In genomic region chr11:36140411-36140810, GRCm38 (mm10) we compare ENCODE assay signal across 22 mouse cellular contexts.
DNase-seq lines count a peak whose midpoint lies in the region; ATAC-seq and TF ChIP-seq lines count a peak whose summit lies in the region.
"Had no signal": no experiment of that assay in that cellular context is flagged by ENCODE, and none has a peak within 500 bp of the region (broad histone marks: within the 10 kb centered on the region; RNA-seq: fewer than 3 reads in every experiment).

No protein-coding gene starts in this region.

- WGBS in hindbrain, embryonic 13.5 days, result 67% methylated on average over 10 of the region's 10 CpGs
- whole genome bisulfite sequencing in hindbrain, embryonic 14.5 days, result 69% methylated on average over 10 of the region's 10 CpGs

- peak; percentile 33; the same call in 1 of the 2 replicates for ATAC-seq in hindbrain, embryonic 13.5 days (ENCODE audit: low FRiP score)
- ATAC-seq in hindbrain, embryonic 14.5 days (ENCODE audit: low FRiP score), result no peak
- ATAC-seq in megakaryocyte, adult 5-6 weeks (ENCODE audit: poor library complexity, severe bottlenecking), result no peak
- ATAC-seq: forebrain, embryonic 15.5 days; Patski had no signal

- no peak for DNase-seq in hindbrain, embryonic 14.5 days (ENCODE audit: low spot score)
- peak; percentile 29 to 42 for DNase-seq in left cerebral cortex, adult 2 months (ENCODE audit: extremely low spot score in 1 of 2, low spot score in 2 of 2)
- no peak for DNase-seq in left cerebral cortex, adult 11 months (ENCODE audit: low spot score)
- DNase-seq in brain, adult 2 months (ENCODE audit: low read depth, low spot score), result peak; percentile 69
- peak; percentile 20 to 57 for DNase-seq in left cerebral cortex, adult 9 months (ENCODE audit: low spot score in 2 of 2)
- no peak for DNase-seq in lung, postnatal 36 days
- DNase-seq: adrenal gland, adult 8-10 months; cerebellum, adult 9-11 months; gastrocnemius, adult 2 months; heart, adult 18-20 months; heart, postnatal 36 days; kidney, adult 9 months; lung, adult 18-20 months; lung, postnatal 14 days; thymus, adult 2 months had no signal

- H3K4me3 ChIP-seq in hindbrain, embryonic 13.5 days, result no peak overlapping the region
- H3K4me3 ChIP-seq in hindbrain, embryonic 14.5 days (replicated peaks; ENCODE audit: low read length), result no peak overlapping the region
- H3K4me3 ChIP-seq in left cerebral cortex, adult 2 months, result no peak overlapping the region
- H3K4me3 ChIP-seq: embryonic facial prominence, embryonic 13.5 days; forebrain, embryonic 15.5 days; gastrocnemius, adult 2 months; stomach, embryonic 15.5 days had no signal

- peaks cover 28% of the 10 kb centered on the region for H3K4me1 ChIP-seq in hindbrain, embryonic 13.5 days (replicated peaks)
- H3K4me1 ChIP-seq in hindbrain, embryonic 14.5 days (replicated peaks; ENCODE audit: control insufficient read depth, insufficient read depth, low read length), result peaks cover 5% of the 10 kb centered on the region; the same call in 1 of the 2 replicates
- H3K4me1 ChIP-seq: embryonic facial prominence, embryonic 13.5 days; stomach, embryonic 15.5 days had no signal

- intact Hi-C loops in left cerebral cortex, adult 2 months (cut with DNase I), result no loop called here

- no peaks in the 10 kb centered on the region for H3K27me3 ChIP-seq in hindbrain, embryonic 13.5 days
- H3K27me3 ChIP-seq in hindbrain, embryonic 14.5 days (ENCODE audit: control insufficient read depth, insufficient read depth, low read length), result no peaks in the 10 kb centered on the region
- H3K27me3 ChIP-seq: embryonic facial prominence, embryonic 13.5 days; forebrain, embryonic 15.5 days; stomach, embryonic 15.5 days had no signal

- TF ChIP-seq CTCF in left cerebral cortex, adult 2 months (IDR thresholded peaks at IDR 0.05), result no peak

- no peaks in the 10 kb centered on the region for H3K36me3 ChIP-seq in hindbrain, embryonic 13.5 days
- H3K36me3 ChIP-seq in hindbrain, embryonic 14.5 days (replicated peaks; ENCODE audit: control insufficient read depth, insufficient read depth), result no peaks in the 10 kb centered on the region
- H3K36me3 ChIP-seq: embryonic facial prominence, embryonic 13.5 days; forebrain, embryonic 15.5 days; stomach, embryonic 15.5 days had no signal

- H3K9ac ChIP-seq in hindbrain, embryonic 13.5 days, result no peak overlapping the region
- no peak overlapping the region for H3K9ac ChIP-seq in hindbrain, embryonic 14.5 days
- H3K9ac ChIP-seq: embryonic facial prominence, embryonic 13.5 days; forebrain, embryonic 15.5 days; stomach, embryonic 15.5 days had no signal

- H3K9me3 ChIP-seq in hindbrain, embryonic 13.5 days, result no peaks in the 10 kb centered on the region
- no peaks in the 10 kb centered on the region for H3K9me3 ChIP-seq in hindbrain, embryonic 14.5 days (ENCODE audit: control insufficient read depth, low read length)
- H3K9me3 ChIP-seq: embryonic facial prominence, embryonic 13.5 days; forebrain, embryonic 15.5 days; stomach, embryonic 15.5 days had no signal

- no peak overlapping the region for H3K4me2 ChIP-seq in hindbrain, embryonic 13.5 days
- H3K4me2 ChIP-seq in hindbrain, embryonic 14.5 days (replicated peaks), result no peak overlapping the region
- H3K4me2 ChIP-seq: embryonic facial prominence, embryonic 13.5 days; forebrain, embryonic 15.5 days; liver, embryonic 11.5 days; stomach, embryonic 15.5 days had no signal

- no peak overlapping the region for H3K27ac ChIP-seq in hindbrain, embryonic 13.5 days
- H3K27ac ChIP-seq in hindbrain, embryonic 14.5 days, result no peak overlapping the region
- no peak overlapping the region for H3K27ac ChIP-seq in left cerebral cortex, adult 2 months
- H3K27ac ChIP-seq: embryonic facial prominence, embryonic 13.5 days; forebrain, embryonic 15.5 days; gastrocnemius, adult 2 months; stomach, embryonic 15.5 days had no signal

Comparison
In these comparisons a context has a peak if more than half of its experiments do, and no peak if none do; other contexts are left out.
1. DNase-seq: peak in left cerebral cortex, adult 2 months (2 of 2), brain, adult 2 months (single experiment) and left cerebral cortex, adult 9 months (2 of 2); none in hindbrain, embryonic 14.5 days (single experiment), left cerebral cortex, adult 11 months (single experiment) and lung, postnatal 36 days (single experiment).